Mouse (Mus musculus): ENCODE measurements at regions not wholly inside any gene's neighbourhood (a gene's known extent, or its start where the extent isn't known, plus 50 kb on each side); places are given as distances from the start of the nearest gene placed in this dataset.

GRCm38 (mm10) chr12:39936331-39936730 lies 101.5 kb downstream of the Arl4a start:
- no peak for TF ChIP-seq CTCF (IDR thresholded peaks at IDR 0.05; ENCODE audit: low read depth)
- TF ChIP-seq EP300 (IDR thresholded peaks at IDR 0.05; ENCODE audit: low read depth), result no peak
